Mouse (Mus musculus): ENCODE results near the gene Rps5. TPM values are rescaled to one million over a fixed set of nuclear protein-coding genes. Genes with fewer than 3 reads are reported as not detected.

Gene Rps5
- polyA plus RNA-seq, 1 experiment = 2,106 TPM

- DNase-seq (ENCODE audit: low read depth in 1 of 2, low spot score in 2 of 2) = no peak
- Histone ChIP-seq H3K27me3 (ENCODE audit: control insufficient read depth, insufficient read depth, low read length) (no peaks in the 10 kb centered on the region), H3K27ac (ENCODE audit: insufficient read depth, low read length) (peak overlapping the region; percentile 43; the same call in 1 of the 2 replicates), H3K36me3 (ENCODE audit: control insufficient read depth, insufficient read depth, low read length) (peaks cover 8% of the 10 kb centered on the region), H3K4me1 (ENCODE audit: control insufficient read depth, insufficient read depth, insufficient read length) (no peaks in the 10 kb centered on the region; the same call in 1 of the 2 replicates), H3K4me3 (ENCODE audit: extremely low read depth, insufficient read depth, insufficient read length) (no peak overlapping the region)
- TF ChIP-seq POLR2A (IDR thresholded peaks at IDR 0.05; ENCODE audit: low read depth, low read length) (no peak), CTCF (IDR thresholded peaks at IDR 0.05; ENCODE audit: extremely low read depth, insufficient read depth, insufficient read length, insufficient replicate concordance) (no peak)
- WGBS = 82% methylated on average over 5 of the region's 5 CpGs
Measured at GRCm38 (mm10) chr7:12887585-12887984, 34.5 kb upstream of the Rps5 start.

GRCm38 (mm10) chr7:12890928-12891327 lies 31.2 kb upstream of the Rps5 start:
- peaks cover 7% of the 10 kb centered on the region for H3K36me3 ChIP-seq (ENCODE audit: control insufficient read depth, insufficient read depth, low read length)
- H3K4me1 ChIP-seq (ENCODE audit: control insufficient read depth, insufficient read depth, insufficient read length) = no peaks in the 10 kb centered on the region; the same call in 1 of the 2 replicates
- H3K4me3 ChIP-seq (ENCODE audit: extremely low read depth, insufficient read depth, insufficient read length) = no peak overlapping the region
- DNase-seq (ENCODE audit: low read depth in 1 of 2, low spot score in 2 of 2) = no peak
- WGBS = 88% methylated on average over 14 of the region's 14 CpGs
- H3K27ac ChIP-seq (ENCODE audit: insufficient read depth, low read length) = no peak overlapping the region
- TF ChIP-seq POLR2A (IDR thresholded peaks at IDR 0.05; ENCODE audit: low read depth, low read length) = no peak
- no peak for TF ChIP-seq CTCF (IDR thresholded peaks at IDR 0.05; ENCODE audit: extremely low read depth, insufficient read depth, insufficient read length, insufficient replicate concordance)
- no peaks in the 10 kb centered on the region for H3K27me3 ChIP-seq (ENCODE audit: control insufficient read depth, insufficient read depth, low read length)

GRCm38 (mm10) chr7:12891334-12891733 lies 30.8 kb upstream of the Rps5 start:
- 12% methylated on average over 1 of the region's 1 CpGs for WGBS
- TF ChIP-seq POLR2A (IDR thresholded peaks at IDR 0.05; ENCODE audit: low read depth, low read length) = no peak
- no peak for TF ChIP-seq CTCF (IDR thresholded peaks at IDR 0.05; ENCODE audit: extremely low read depth, insufficient read depth, insufficient read length, insufficient replicate concordance)
- Histone ChIP-seq H3K4me1 (ENCODE audit: control insufficient read depth, insufficient read depth, insufficient read length) (no peaks in the 10 kb centered on the region; the same call in 1 of the 2 replicates), H3K27ac (ENCODE audit: insufficient read depth, low read length) (no peak overlapping the region), H3K27me3 (ENCODE audit: control insufficient read depth, insufficient read depth, low read length) (no peaks in the 10 kb centered on the region), H3K4me3 (ENCODE audit: extremely low read depth, insufficient read depth, insufficient read length) (no peak overlapping the region), H3K36me3 (ENCODE audit: control insufficient read depth, insufficient read depth, low read length) (peaks cover 7% of the 10 kb centered on the region)
- no peak for DNase-seq (ENCODE audit: low read depth in 1 of 2, low spot score in 2 of 2)

GRCm38 (mm10) chr7:12897655-12898410 lies 24.3 kb upstream of the Rps5 start, which contains the start of gene Zscan22:
TSS of gene Zscan22 (plus strand) at chr7:12897815.
- WGBS = 5% methylated on average over 36 of the region's 36 CpGs
- 0 out of 2 replicates have a peak, but pooled peaks cover 2% of the 10 kb centered on the region for H3K36me3 ChIP-seq (ENCODE audit: control insufficient read depth, insufficient read depth, low read length)
- TF ChIP-seq CTCF (IDR thresholded peaks at IDR 0.05; ENCODE audit: extremely low read depth, insufficient read depth, insufficient read length, insufficient replicate concordance) (no peak), POLR2A (IDR thresholded peaks at IDR 0.05; ENCODE audit: low read depth, low read length) (peak; percentile 21; the same call in 1 of the 2 replicates)
- peaks cover 3% of the 10 kb centered on the region; the same call in 1 of the 2 replicates for H3K4me1 ChIP-seq (ENCODE audit: control insufficient read depth, insufficient read depth, insufficient read length)
- DNase-seq (ENCODE audit: low read depth in 1 of 2, low spot score in 2 of 2) = peak; percentile 67 to 85
- peak within 1 kb of the TSS; percentile 31; the same call in 1 of the 2 replicates for H3K27ac ChIP-seq (ENCODE audit: insufficient read depth, low read length)
- peak within 1 kb of the TSS; percentile 96 for H3K4me3 ChIP-seq (ENCODE audit: extremely low read depth, insufficient read depth, insufficient read length)
- H3K27me3 ChIP-seq (ENCODE audit: control insufficient read depth, insufficient read depth, low read length) = no peaks in the 10 kb centered on the region

- H3K27ac ChIP-seq (ENCODE audit: insufficient read depth, low read length) = no peak overlapping the region
- TF ChIP-seq CTCF (IDR thresholded peaks at IDR 0.05; ENCODE audit: extremely low read depth, insufficient read depth, insufficient read length, insufficient replicate concordance) (no peak), POLR2A (IDR thresholded peaks at IDR 0.05; ENCODE audit: low read depth, low read length) (no peak)
- 38% methylated on average over 5 of the region's 5 CpGs for WGBS
- DNase-seq (ENCODE audit: low read depth in 1 of 2, low spot score in 2 of 2) = no peak
- no peaks in the 10 kb centered on the region for H3K27me3 ChIP-seq (ENCODE audit: control insufficient read depth, insufficient read depth, low read length)
- H3K36me3 ChIP-seq (ENCODE audit: control insufficient read depth, insufficient read depth, low read length) = peaks cover 10% of the 10 kb centered on the region
- no peak overlapping the region for H3K4me3 ChIP-seq (ENCODE audit: extremely low read depth, insufficient read depth, insufficient read length)
- peaks cover 3% of the 10 kb centered on the region; the same call in 1 of the 2 replicates for H3K4me1 ChIP-seq (ENCODE audit: control insufficient read depth, insufficient read depth, insufficient read length)
Measured at GRCm38 (mm10) chr7:12901517-12901916, 20.6 kb upstream of the Rps5 start.

- no peak for DNase-seq (ENCODE audit: low read depth in 1 of 2, low spot score in 2 of 2)
Measured at GRCm38 (mm10) chr7:12903623-12904022, 18.5 kb upstream of the Rps5 start.

GRCm38 (mm10) chr7:12905146-12905545 lies 16.9 kb upstream of the Rps5 start:
- 93% methylated on average over 1 of the region's 1 CpGs for WGBS
- H3K4me1 ChIP-seq (ENCODE audit: control insufficient read depth, insufficient read depth, insufficient read length) = no peaks in the 10 kb centered on the region
- H3K36me3 ChIP-seq (ENCODE audit: control insufficient read depth, insufficient read depth, low read length) = peaks cover 15% of the 10 kb centered on the region
- no peak overlapping the region for H3K27ac ChIP-seq (ENCODE audit: insufficient read depth, low read length)
- no peaks in the 10 kb centered on the region for H3K27me3 ChIP-seq (ENCODE audit: control insufficient read depth, insufficient read depth, low read length)
- TF ChIP-seq CTCF (IDR thresholded peaks at IDR 0.05; ENCODE audit: extremely low read depth, insufficient read depth, insufficient read length, insufficient replicate concordance) (no peak), POLR2A (IDR thresholded peaks at IDR 0.05; ENCODE audit: low read depth, low read length) (no peak)
- DNase-seq (ENCODE audit: low read depth in 1 of 2, low spot score in 2 of 2) = no peak
- H3K4me3 ChIP-seq (ENCODE audit: extremely low read depth, insufficient read depth, insufficient read length) = no peak overlapping the region

More at GRCm38 (mm10) chr7:12903623-12904022, 18.5 kb upstream of the Rps5 start:
- no peaks in the 10 kb centered on the region for H3K27me3 ChIP-seq (ENCODE audit: control insufficient read depth, insufficient read depth, low read length)
- H3K27ac ChIP-seq (ENCODE audit: insufficient read depth, low read length) = no peak overlapping the region
- WGBS = 59% methylated on average over 10 of the region's 10 CpGs
- H3K4me3 ChIP-seq (ENCODE audit: extremely low read depth, insufficient read depth, insufficient read length) = peak overlapping the region; percentile 47; the same call in 1 of the 2 replicates
- H3K4me1 ChIP-seq (ENCODE audit: control insufficient read depth, insufficient read depth, insufficient read length) = no peaks in the 10 kb centered on the region
- TF ChIP-seq POLR2A (IDR thresholded peaks at IDR 0.05; ENCODE audit: low read depth, low read length) = no peak
- peaks cover 15% of the 10 kb centered on the region for H3K36me3 ChIP-seq (ENCODE audit: control insufficient read depth, insufficient read depth, low read length)
